Mouse (Mus musculus) midbrain, embryonic 15.5 days (tissue): ENCODE data around the gene Sirt7. TPM values are rescaled to one million over a fixed set of nuclear protein-coding genes. Genes with fewer than 3 reads are reported as not detected.

Experiments
- ATAC-seq: fragments of 200-750 bp; cut with Nextera tagmentation; replicated peaks from 2 replicates; pipeline ENCODE4 v1.8.0; 2017; ENCODE audit warnings: moderate TSS enrichment
- H3K27ac ChIP-seq: fragments of 300-500 bp; sonication (generic); 2 replicates; pipeline ENCODE4 v1.5.1; 2015; ENCODE audit warnings: mild to moderate bottlenecking, inconsistent platforms
- H3K27me3 ChIP-seq: fragments of 300-500 bp; sonication (generic); replicated peaks from 2 replicates; pipeline ENCODE4 v1.6.1; 2015; ENCODE audit warnings: inconsistent platforms
- H3K36me3 ChIP-seq: fragments of 300-500 bp; sonication (generic); replicated peaks from 2 replicates; pipeline ENCODE4 v1.6.1; 2015; ENCODE audit warnings: inconsistent platforms
- H3K4me1 ChIP-seq: fragments of 300-500 bp; sonication (generic); 2 replicates; pipeline ENCODE4 v1.6.1; 2015; ENCODE audit warnings: inconsistent platforms
- H3K4me2 ChIP-seq: fragments of 300-500 bp; sonication (generic); 2 replicates; pipeline ENCODE4 v1.6.1; 2015; ENCODE audit warnings: inconsistent platforms, mild to moderate bottlenecking, moderate library complexity
- H3K4me3 ChIP-seq: fragments of 300-500 bp; sonication (generic); 2 replicates; pipeline ENCODE4 v1.5.1; 2015; ENCODE audit warnings: mild to moderate bottlenecking, inconsistent platforms
- H3K9ac ChIP-seq: fragments of 300-500 bp; sonication (generic); 2 replicates; pipeline ENCODE4 v1.6.1; 2015; ENCODE audit warnings: mild to moderate bottlenecking, inconsistent platforms
- H3K9me3 ChIP-seq: fragments of 300-500 bp; sonication (generic); 2 replicates; pipeline ENCODE4 v1.6.1; 2016; ENCODE audit warnings: inconsistent platforms
- WGBS: fragments of 180-500 bp; shearing (Covaris S2); methylation state at CpG from one replicate; pipeline ENCODE4 v1.1.7; 2015; ENCODE audit warnings: mixed read lengths; 5-methylcytosine and 5-hydroxymethylcytosine counted together
- microRNA-seq: library from miRNA; unstranded; fragments of <30 nt; microRNA quantifications from one replicate; pipeline ENCODE4, GENCODE M21; 2016
- polyA plus RNA-seq: library from polyadenylated mRNA; unstranded; fragments of >200 nt; fragmentation: Nextera tagmentation; extraction: Ambion mirVana; gene quantifications from 2 replicates; pipeline ENCODE4 v1.2.1, GENCODE M21; 2015

Gene Sirt7
- polyA plus RNA-seq, 1 experiment from 2014 or later = 48.2 TPM

DNA sequence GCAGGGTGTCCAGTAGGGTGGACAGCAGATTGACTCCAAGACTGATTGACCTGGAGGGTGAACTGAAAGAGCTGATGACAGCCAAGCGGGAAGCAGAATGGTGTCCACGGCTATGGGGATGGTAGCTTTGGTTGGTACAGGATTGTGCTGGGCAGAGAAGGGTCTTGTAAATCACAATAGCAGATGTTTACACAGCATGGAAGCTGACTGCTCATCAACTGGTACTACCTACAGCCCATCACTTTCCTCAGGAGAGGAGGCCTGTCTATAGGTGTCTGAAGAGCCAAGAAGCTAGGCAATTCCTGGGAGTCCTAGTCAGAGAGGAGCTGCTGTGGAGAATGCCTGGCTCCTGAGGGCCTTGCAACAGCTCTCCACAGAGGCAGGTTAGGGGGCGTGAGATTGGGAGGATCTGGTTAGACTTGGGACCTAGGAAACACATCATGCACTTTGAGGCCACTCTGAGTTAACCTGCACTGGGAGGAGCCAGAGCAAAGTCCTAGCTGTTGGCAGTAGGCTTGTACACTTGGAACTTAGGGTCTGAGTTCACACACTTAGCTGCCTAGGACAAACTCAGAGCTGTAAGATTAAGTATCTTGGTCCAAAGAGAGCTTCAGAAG lies 48.6 kb downstream of the Sirt7 start:
- ATAC-seq = no peak
- no peak overlapping the region for H3K4me3 ChIP-seq
- WGBS = 83% methylated on average over 3 of the region's 3 CpGs
- H3K9me3 ChIP-seq = no peaks in the 10 kb centered on the region
- peaks cover 35% of the 10 kb centered on the region for H3K4me1 ChIP-seq
- H3K4me2 ChIP-seq = no peak overlapping the region
- no peak overlapping the region for H3K27ac ChIP-seq
- H3K9ac ChIP-seq = no peak overlapping the region
- peaks cover 19% of the 10 kb centered on the region for H3K36me3 ChIP-seq
- no peaks in the 10 kb centered on the region for H3K27me3 ChIP-seq

GRCm38 (mm10) chr11:120575940-120576339 lies 49.1 kb downstream of the Sirt7 start:
- Histone ChIP-seq H3K4me1 (peaks cover 41% of the 10 kb centered on the region), H3K9ac (no peak overlapping the region), H3K9me3 (no peaks in the 10 kb centered on the region), H3K27me3 (no peaks in the 10 kb centered on the region), H3K27ac (no peak overlapping the region), H3K36me3 (peaks cover 22% of the 10 kb centered on the region), H3K4me3 (no peak overlapping the region), H3K4me2 (no peak overlapping the region)
- no peak for ATAC-seq

DNA sequence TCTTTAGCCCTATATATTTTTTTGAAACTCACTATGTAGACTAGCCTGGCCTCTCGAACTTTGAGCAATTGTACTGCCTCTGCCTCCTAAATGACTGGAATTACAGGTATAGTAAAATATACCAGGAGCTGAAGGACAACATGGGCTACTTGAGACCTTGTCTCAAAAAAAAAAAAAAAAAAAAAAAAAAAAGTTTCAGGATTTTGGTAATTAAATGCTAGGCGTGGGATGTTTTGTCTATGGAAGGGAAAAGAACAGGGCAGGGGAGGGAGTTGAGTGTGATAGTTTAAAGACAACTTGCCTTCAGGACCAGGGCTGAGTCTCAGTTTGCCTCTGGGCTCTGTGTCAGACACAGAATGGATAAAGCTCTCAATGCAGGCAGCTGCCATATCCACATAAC lies 50.0 kb downstream of the Sirt7 start:
- ATAC-seq = no peak
- Histone ChIP-seq H3K27me3 (no peaks in the 10 kb centered on the region), H3K4me3 (no peak overlapping the region), H3K4me2 (no peak overlapping the region), H3K27ac (no peak overlapping the region), H3K36me3 (peaks cover 29% of the 10 kb centered on the region), H3K9ac (no peak overlapping the region), H3K4me1 (peaks cover 36% of the 10 kb centered on the region), H3K9me3 (no peaks in the 10 kb centered on the region)
- WGBS = 84% methylated on average over 2 of the region's 2 CpGs

DNA sequence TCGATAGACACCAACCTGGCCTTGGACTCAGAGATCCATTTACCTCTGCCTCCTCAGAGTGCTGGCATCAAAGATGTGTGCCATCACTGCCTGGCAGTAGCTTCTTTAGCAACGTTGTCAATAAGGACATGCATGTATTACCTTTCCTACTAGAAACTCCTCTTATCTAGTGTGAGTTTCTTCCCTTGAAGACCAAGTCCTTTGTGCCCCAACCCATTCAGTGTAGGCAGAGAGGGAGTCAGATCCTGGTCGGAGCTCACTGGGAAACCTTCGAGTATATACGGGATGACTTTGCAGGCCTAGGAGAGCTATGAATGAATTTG lies 50.8 kb downstream of the Sirt7 start:
- WGBS = 50% methylated on average over 5 of the region's 5 CpGs
- no peak for ATAC-seq
- H3K36me3 ChIP-seq = peaks cover 30% of the 10 kb centered on the region
- no peak overlapping the region for H3K27ac ChIP-seq
- peak overlapping the region; percentile 80 for H3K4me3 ChIP-seq
- peaks cover 28% of the 10 kb centered on the region for H3K4me1 ChIP-seq
- peak overlapping the region; percentile 89; the same call in 1 of the 2 replicates for H3K9ac ChIP-seq
- H3K9me3 ChIP-seq = no peaks in the 10 kb centered on the region
- no peaks in the 10 kb centered on the region for H3K27me3 ChIP-seq
- H3K4me2 ChIP-seq = peak overlapping the region; percentile 90

GRCm38 (mm10) chr11:120573585-120574277 lies 51.3 kb downstream of the Sirt7 start:
- ATAC-seq = no peak
- H3K9me3 ChIP-seq = no peaks in the 10 kb centered on the region
- peak overlapping the region; percentile 93 for H3K27ac ChIP-seq
- H3K4me2 ChIP-seq = peak overlapping the region; percentile 90
- peaks cover 25% of the 10 kb centered on the region for H3K36me3 ChIP-seq
- H3K4me3 ChIP-seq = peak overlapping the region; percentile 80
- WGBS = under 1% methylated on average over 23 of the region's 23 CpGs
- H3K9ac ChIP-seq = peak overlapping the region; percentile 89
- H3K27me3 ChIP-seq = no peaks in the 10 kb centered on the region
- peaks cover 23% of the 10 kb centered on the region for H3K4me1 ChIP-seq

DNA sequence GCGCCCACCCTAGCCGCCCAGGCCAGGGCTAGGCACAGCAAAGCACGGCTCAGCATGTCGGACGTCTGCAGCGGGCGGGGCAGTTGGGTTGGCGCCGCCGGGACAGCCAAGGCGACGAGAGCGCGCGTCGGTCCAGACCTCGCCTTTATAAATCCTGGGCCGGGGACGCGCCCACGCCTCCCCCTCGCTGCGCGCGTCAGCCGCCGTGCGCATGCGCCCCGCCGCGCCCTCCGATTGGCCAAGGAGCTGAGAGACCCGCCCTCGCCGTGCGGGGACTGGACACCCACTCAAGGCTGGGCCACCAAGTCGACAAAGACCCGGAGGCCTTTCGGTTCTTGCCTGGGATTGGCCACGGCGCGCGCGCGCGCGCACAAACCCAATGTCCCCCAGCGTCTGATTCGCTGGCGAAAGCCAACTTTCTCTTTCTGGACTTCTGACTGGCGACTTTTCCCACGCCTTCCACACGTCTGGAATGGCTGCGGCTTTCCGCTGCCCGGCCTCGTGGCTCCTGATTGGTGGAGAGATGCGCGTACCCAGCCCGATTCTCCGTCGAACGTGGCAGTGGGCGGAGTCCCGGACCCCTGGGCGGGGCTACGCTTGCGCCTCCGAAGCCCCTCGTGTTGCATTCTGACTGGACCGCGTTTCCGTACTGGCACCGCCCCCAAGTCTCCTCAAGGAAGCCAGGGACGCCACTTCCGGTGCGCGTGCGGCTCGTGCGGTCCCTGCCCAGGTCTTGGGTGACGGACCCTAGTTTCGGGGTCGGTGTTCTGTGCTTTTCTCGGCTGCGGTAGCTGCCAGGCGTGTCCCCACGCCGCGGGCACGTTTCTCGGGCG lies 52.1 kb downstream of the Sirt7 start, which contains the start of gene P4hb:
P4hb (minus strand) TSS at position 502 of the 833 bp plus-strand sequence.
- ATAC-seq = peak; percentile 98
- WGBS = under 1% methylated on average over 94 of the region's 94 CpGs
- Histone ChIP-seq H3K9ac (peak within 1 kb of the TSS; percentile 89), H3K4me2 (peak within 1 kb of the TSS; percentile 90), H3K9me3 (no peaks in the 10 kb centered on the region), H3K4me3 (peak within 1 kb of the TSS; percentile 80), H3K4me1 (peaks cover 23% of the 10 kb centered on the region), H3K27me3 (no peaks in the 10 kb centered on the region), H3K36me3 (peaks cover 22% of the 10 kb centered on the region), H3K27ac (peak within 1 kb of the TSS; percentile 93)

- ATAC-seq = peak; percentile 34; the same call in 1 of the 2 replicates
- whole genome bisulfite sequencing = under 1% methylated on average over 24 of the region's 24 CpGs
- Histone ChIP-seq H3K27ac (peak overlapping the region; percentile 93), H3K36me3 (peaks cover 23% of the 10 kb centered on the region), H3K4me2 (peak overlapping the region; percentile 76), H3K27me3 (no peaks in the 10 kb centered on the region), H3K4me3 (peak overlapping the region; percentile 80), H3K9me3 (no peaks in the 10 kb centered on the region), H3K9ac (peak overlapping the region; percentile 69), H3K4me1 (peaks cover 23% of the 10 kb centered on the region)
Measured at GRCm38 (mm10) chr11:120572417-120572751, 52.7 kb downstream of the Sirt7 start.

GRCm38 (mm10) chr11:120571754-120572416 lies 53.2 kb downstream of the Sirt7 start:
- no peaks in the 10 kb centered on the region for H3K9me3 ChIP-seq
- H3K4me2 ChIP-seq = peak overlapping the region; percentile 76
- no peaks in the 10 kb centered on the region for H3K27me3 ChIP-seq
- H3K4me1 ChIP-seq = peaks cover 23% of the 10 kb centered on the region
- H3K9ac ChIP-seq = peak overlapping the region; percentile 69
- peaks cover 28% of the 10 kb centered on the region for H3K36me3 ChIP-seq
- no peak for ATAC-seq
- 15% methylated on average over 11 of the region's 11 CpGs for WGBS
- H3K4me3 ChIP-seq = peak overlapping the region; percentile 80
- peak overlapping the region; percentile 93 for H3K27ac ChIP-seq

- no peak overlapping the region for H3K27ac ChIP-seq
- peaks cover 33% of the 10 kb centered on the region for H3K36me3 ChIP-seq
- H3K27me3 ChIP-seq = no peaks in the 10 kb centered on the region
- peak overlapping the region; percentile 76 for H3K4me2 ChIP-seq
- no peaks in the 10 kb centered on the region for H3K9me3 ChIP-seq
- WGBS = 86% methylated on average over 3 of the region's 3 CpGs
- H3K9ac ChIP-seq = no peak overlapping the region; the same call in 1 of the 2 replicates
- H3K4me3 ChIP-seq = peak overlapping the region; percentile 80; the same call in 1 of the 2 replicates
- H3K4me1 ChIP-seq = peaks cover 23% of the 10 kb centered on the region
- no peak for ATAC-seq
Measured at GRCm38 (mm10) chr11:120571122-120571521, 53.9 kb downstream of the Sirt7 start.

Small RNAs within 50 kb of the gene (microRNA-seq; reads per million reads assigned to microRNA genes)
- gene Mir6936 = not detected

Other genes with a start within 250 kb of the Sirt7 start
- gene Faap100, start 246.5 kb downstream of the Sirt7 start, polyA plus RNA-seq = 124 TPM in 2 replicates
- 34.2 and 39.1 TPM in 2 replicates for gene Nploc4, start 187.5 kb downstream of the Sirt7 start, polyA plus RNA-seq
- not detected in 2 replicates for gene Tspan10, start 182.6 kb downstream of the Sirt7 start, polyA plus RNA-seq
- 0.39 and 0.52 TPM in 2 replicates for gene Pde6g, start 171.7 kb downstream of the Sirt7 start, polyA plus RNA-seq
- gene Oxld1, start 167.2 kb downstream of the Sirt7 start, polyA plus RNA-seq = 9.8 and 11.4 TPM in 2 replicates
- 27.9 and 28.1 TPM in 2 replicates for gene Ccdc137, start 167.1 kb downstream of the Sirt7 start, polyA plus RNA-seq
- 63.0 and 64.1 TPM in 2 replicates for gene Arl16, start 157.6 kb downstream of the Sirt7 start, polyA plus RNA-seq
- gene Mrpl12, start 140.6 kb downstream of the Sirt7 start, polyA plus RNA-seq = 112 and 115 TPM in 2 replicates
- gene Slc25a10, start 133.4 kb downstream of the Sirt7 start, polyA plus RNA-seq = 28.6 and 29.2 TPM in 2 replicates
- gene Gcgr, start 94.5 kb downstream of the Sirt7 start, polyA plus RNA-seq = 0.17 and 0.19 TPM in 2 replicates
- gene Mcrip1, start 75.5 kb downstream of the Sirt7 start, polyA plus RNA-seq = 249 and 264 TPM in 2 replicates
- not detected in 2 replicates for gene Ppp1r27, start 74.1 kb downstream of the Sirt7 start, polyA plus RNA-seq
- gene P4hb, start 52.0 kb downstream of the Sirt7 start, polyA plus RNA-seq = 256 and 259 TPM in 2 replicates
- 458 and 487 TPM in 2 replicates for gene Arhgdia, start 43.6 kb downstream of the Sirt7 start, polyA plus RNA-seq
- gene Alyref, start 26.9 kb downstream of the Sirt7 start, polyA plus RNA-seq = 225 and 233 TPM in 2 replicates
- gene Anapc11, start 26.8 kb downstream of the Sirt7 start, polyA plus RNA-seq = 200 and 205 TPM in 2 replicates
- gene Npb, start 16.8 kb downstream of the Sirt7 start, polyA plus RNA-seq = 0.59 and 1.3 TPM in 2 replicates
- gene Pcyt2, start 7.3 kb downstream of the Sirt7 start, polyA plus RNA-seq = 222 and 233 TPM in 2 replicates
- gene Mafg, start 8.4 kb upstream of the Sirt7 start, polyA plus RNA-seq = 42.0 and 45.2 TPM in 2 replicates
- 18.2 and 21.2 TPM in 2 replicates for gene Pycr1, start 18.5 kb upstream of the Sirt7 start, polyA plus RNA-seq
- 0.90 and 1.2 TPM in 2 replicates for gene Myadml2, start 22.9 kb upstream of the Sirt7 start, polyA plus RNA-seq
- gene Notum, start 35.9 kb upstream of the Sirt7 start, polyA plus RNA-seq = 1.4 and 1.8 TPM in 2 replicates
- gene Aspscr1, start 47.7 kb upstream of the Sirt7 start, polyA plus RNA-seq = 149 and 158 TPM in 2 replicates
- 95.6 and 99.7 TPM in 2 replicates for gene Cenpx, start 88.5 kb upstream of the Sirt7 start, polyA plus RNA-seq
- gene Lrrc45, start 88.7 kb upstream of the Sirt7 start, polyA plus RNA-seq = 82.6 and 89.9 TPM in 2 replicates
- gene Rac3, start 96.2 kb upstream of the Sirt7 start, polyA plus RNA-seq = 560 and 572 TPM in 2 replicates
- 6.8 and 7.9 TPM in 2 replicates for gene Dcxr, start 102.0 kb upstream of the Sirt7 start, polyA plus RNA-seq
- gene Cbr2, start 106.9 kb upstream of the Sirt7 start, polyA plus RNA-seq = 1.2 and 2.2 TPM in 2 replicates
- 1.7 and 2.9 TPM in 2 replicates for gene Hmga1b, start 137.6 kb upstream of the Sirt7 start, polyA plus RNA-seq
- 137 and 138 TPM in 2 replicates for gene Rfng, start 159.0 kb upstream of the Sirt7 start, polyA plus RNA-seq
- 296 and 300 TPM in 2 replicates for gene Gps1, start 159.0 kb upstream of the Sirt7 start, polyA plus RNA-seq
- 48.2 and 48.5 TPM in 2 replicates for gene Dus1l, start 171.2 kb upstream of the Sirt7 start, polyA plus RNA-seq
- gene Fasn, start 199.3 kb upstream of the Sirt7 start, polyA plus RNA-seq = 102 and 107 TPM in 2 replicates